Mouse (Mus musculus) forebrain, embryonic 16.5 days (tissue): ENCODE measurements at regions not wholly inside any gene's neighbourhood (a gene's known extent, or its start where the extent isn't known, plus 50 kb on each side); places are given as distances from the start of the nearest gene placed in this dataset.
A peak's percentile ranks its signal among the peaks of the same experiment; 100 is the strongest.

ENCODE experiments used
- ATAC-seq: fragments of 200-750 bp; cut with Nextera tagmentation; 2 replicates; pipeline ENCODE4 v1.8.0; 2017; ENCODE audit warnings: mild to moderate bottlenecking, moderate library complexity
- H3K27ac ChIP-seq: fragments of 300-500 bp; sonication (generic); 2 replicates; pipeline ENCODE4 v1.5.1; 2014; ENCODE audit warnings: low read length, control low read depth
- H3K27me3 ChIP-seq: fragments of 300-500 bp; sonication (generic); replicated peaks from 2 replicates; pipeline ENCODE4 v1.6.1; 2014; ENCODE audit warnings: low read length; ENCODE audit not compliant: control insufficient read depth, insufficient read depth
- H3K36me3 ChIP-seq: fragments of 300-500 bp; sonication (generic); 2 replicates; pipeline ENCODE4 v1.6.1; 2014; ENCODE audit not compliant: control insufficient read depth, insufficient read depth
- H3K4me1 ChIP-seq: fragments of 300-500 bp; sonication (generic); replicated peaks from 2 replicates; pipeline ENCODE4 v1.6.1; 2014; ENCODE audit warnings: low read length; ENCODE audit not compliant: control insufficient read depth, insufficient read depth
- H3K4me2 ChIP-seq: fragments of 300-500 bp; sonication (generic); 2 replicates; pipeline ENCODE4 v1.6.1; 2014; ENCODE audit warnings: mild to moderate bottlenecking, low read length, control low read depth
- H3K4me3 ChIP-seq: fragments of 300-500 bp; sonication (generic); replicated peaks from 2 replicates; pipeline ENCODE4 v1.5.1; 2014; ENCODE audit warnings: mild to moderate bottlenecking, low read length, control low read depth
- H3K9ac ChIP-seq: fragments of 300-500 bp; sonication (generic); replicated peaks from 2 replicates; pipeline ENCODE4 v1.6.1; 2014; ENCODE audit warnings: low read depth, low read length, control low read depth
- H3K9me3 ChIP-seq: fragments of 300-500 bp; sonication (generic); 2 replicates; pipeline ENCODE4 v1.6.1; 2016; ENCODE audit warnings: low read length; ENCODE audit not compliant: control insufficient read depth
- WGBS: fragments of 180-500 bp; shearing (Covaris S2); extraction: QIAGEN DNeasy Blood & Tissue Kit; methylation state at CpG from one replicate; pipeline ENCODE4 v1.1.7; 2014; 5-methylcytosine and 5-hydroxymethylcytosine counted together

DNA sequence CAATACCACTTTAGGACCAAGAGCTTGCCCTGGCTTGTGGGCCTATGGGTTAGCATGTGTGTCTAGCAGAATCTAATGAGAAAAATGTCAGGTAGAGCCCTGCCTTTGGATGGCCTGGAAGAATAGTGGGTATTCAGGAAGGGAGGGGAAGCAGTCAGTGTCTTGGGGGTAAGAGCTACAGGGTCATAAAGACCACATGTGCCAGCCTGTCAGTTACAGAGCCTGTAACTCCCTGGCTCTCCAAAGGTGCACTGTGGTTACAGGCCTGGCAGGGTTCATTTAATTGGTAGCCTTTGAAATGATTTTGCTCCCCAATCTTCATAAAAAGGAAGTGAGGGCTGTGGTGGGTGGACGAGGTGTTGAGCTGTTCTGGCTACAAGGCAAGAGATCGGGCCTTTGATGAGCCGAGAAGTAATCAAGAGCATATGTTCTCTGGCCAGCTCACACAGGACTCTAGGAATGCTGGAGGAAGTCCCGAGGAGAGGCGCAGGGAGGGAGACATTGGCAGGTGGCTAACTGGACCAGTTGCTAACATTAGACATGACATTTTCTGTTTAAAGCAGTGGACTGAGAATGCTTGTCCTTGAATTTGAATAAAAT lies 326.9 kb downstream of the Fam49a start:
- no peak for ATAC-seq
- H3K4me1 ChIP-seq = peaks cover 7% of the 10 kb centered on the region
- no peaks in the 10 kb centered on the region for H3K9me3 ChIP-seq
- no peaks in the 10 kb centered on the region for H3K27me3 ChIP-seq
- no peak overlapping the region for H3K27ac ChIP-seq
- no peak overlapping the region for H3K4me2 ChIP-seq
- WGBS = 92% methylated on average over 5 of the region's 5 CpGs
- no peak overlapping the region for H3K9ac ChIP-seq
- no peaks in the 10 kb centered on the region for H3K36me3 ChIP-seq
- no peak overlapping the region for H3K4me3 ChIP-seq

DNA sequence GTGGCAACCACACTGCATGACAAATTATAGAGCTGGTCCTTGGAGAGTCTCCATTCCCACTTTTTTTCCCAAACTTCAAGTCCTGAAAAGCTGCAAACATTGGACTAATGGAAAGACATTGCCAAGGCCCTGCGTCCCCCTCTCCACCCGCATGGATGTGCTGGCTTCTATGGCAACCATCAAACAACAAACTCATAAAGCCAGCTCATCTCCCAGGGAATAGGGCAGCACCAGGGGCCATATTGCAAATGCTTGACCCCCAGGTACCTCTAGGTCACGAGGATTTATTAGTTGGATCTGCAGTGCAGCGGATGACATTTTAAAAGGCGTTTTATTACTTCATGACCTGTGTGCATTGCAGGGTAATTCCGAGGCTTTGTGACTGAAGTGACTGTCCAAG lies 324.5 kb downstream of the Fam49a start:
- Histone ChIP-seq H3K4me1 (peaks cover 17% of the 10 kb centered on the region), H3K4me3 (no peak overlapping the region), H3K36me3 (no peaks in the 10 kb centered on the region), H3K9ac (no peak overlapping the region), H3K4me2 (no peak overlapping the region), H3K27me3 (no peaks in the 10 kb centered on the region), H3K9me3 (no peaks in the 10 kb centered on the region), H3K27ac (no peak overlapping the region)
- WGBS = 91% methylated on average over 6 of the region's 6 CpGs
- ATAC-seq = no peak

DNA sequence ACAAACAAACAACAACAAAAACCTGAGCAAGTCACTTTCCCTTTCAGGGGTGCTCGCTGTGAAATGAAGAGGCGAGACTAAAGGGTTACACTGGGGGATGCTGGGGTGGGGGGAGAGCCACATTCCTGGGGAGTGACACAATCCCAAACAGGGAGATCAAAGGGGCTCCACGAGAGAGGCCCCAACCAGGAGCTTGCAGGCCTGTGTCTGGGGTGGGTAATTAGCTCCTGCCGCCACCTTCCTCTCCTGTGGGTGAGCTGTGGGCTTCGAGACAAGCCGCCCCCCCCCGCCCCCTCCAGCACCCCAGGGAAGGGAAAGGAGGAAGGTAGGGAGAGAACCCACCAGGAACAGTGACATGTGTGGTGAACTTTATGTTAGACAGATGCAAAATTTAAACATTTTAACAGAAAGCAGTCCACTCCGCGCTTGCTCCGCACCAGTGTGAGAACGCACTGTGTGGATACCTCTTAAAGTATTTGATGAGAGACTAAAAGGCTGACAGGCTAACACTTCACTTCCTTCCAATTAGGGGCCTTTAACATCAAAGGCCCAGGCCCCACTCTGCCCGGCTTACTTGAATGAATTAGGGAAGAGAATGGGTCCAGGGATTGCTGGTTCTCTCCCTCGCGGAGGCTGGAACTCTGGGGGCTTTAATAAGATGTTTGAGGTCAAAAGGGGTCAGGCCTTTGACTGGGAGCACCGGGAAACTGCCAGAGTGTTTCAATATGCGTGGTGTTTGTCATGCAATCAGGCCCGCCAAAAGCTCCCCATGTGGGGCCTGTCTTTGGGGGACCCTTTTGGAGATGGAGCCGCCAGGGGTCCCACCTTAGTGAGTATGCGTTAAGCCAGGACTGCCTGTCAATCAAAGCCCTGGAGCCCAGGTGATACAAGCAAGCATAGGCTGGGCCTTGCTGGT lies 319.6 kb downstream of the Fam49a start:
- Histone ChIP-seq H3K4me3 (no peak overlapping the region), H3K27me3 (no peaks in the 10 kb centered on the region), H3K4me1 (peaks cover 36% of the 10 kb centered on the region), H3K4me2 (no peak overlapping the region), H3K9me3 (no peaks in the 10 kb centered on the region), H3K27ac (no peak overlapping the region), H3K9ac (no peak overlapping the region), H3K36me3 (no peaks in the 10 kb centered on the region)
- ATAC-seq = peak; percentile 76
- WGBS = 6% methylated on average over 19 of the region's 19 CpGs

DNA sequence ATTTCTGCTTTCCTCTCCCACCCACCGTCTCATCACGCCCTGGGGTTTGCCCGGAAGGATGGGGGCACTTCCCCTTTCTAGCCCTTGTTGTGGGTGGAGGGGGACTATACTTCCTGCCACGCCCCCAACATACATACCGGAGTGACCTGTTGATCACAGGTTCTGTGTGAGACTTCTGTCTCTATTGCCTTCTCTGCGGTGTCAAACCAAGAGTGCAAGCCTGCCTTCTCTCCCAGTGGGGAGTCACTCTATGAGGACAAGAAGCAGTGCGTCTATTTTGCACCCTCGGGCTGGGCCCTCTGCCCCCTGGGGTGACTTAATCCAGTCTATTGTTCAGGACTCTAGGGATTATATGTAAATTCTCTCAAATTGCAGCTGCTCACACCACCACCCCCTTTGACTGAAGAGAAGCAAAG lies 318.8 kb downstream of the Fam49a start:
- Histone ChIP-seq H3K4me3 (no peak overlapping the region), H3K36me3 (no peaks in the 10 kb centered on the region), H3K9me3 (no peaks in the 10 kb centered on the region), H3K27ac (no peak overlapping the region; the same call in 1 of the 2 replicates), H3K4me1 (peaks cover 36% of the 10 kb centered on the region), H3K4me2 (no peak overlapping the region), H3K9ac (no peak overlapping the region), H3K27me3 (no peaks in the 10 kb centered on the region)
- WGBS = 3% methylated on average over 8 of the region's 8 CpGs
- no peak for ATAC-seq

DNA sequence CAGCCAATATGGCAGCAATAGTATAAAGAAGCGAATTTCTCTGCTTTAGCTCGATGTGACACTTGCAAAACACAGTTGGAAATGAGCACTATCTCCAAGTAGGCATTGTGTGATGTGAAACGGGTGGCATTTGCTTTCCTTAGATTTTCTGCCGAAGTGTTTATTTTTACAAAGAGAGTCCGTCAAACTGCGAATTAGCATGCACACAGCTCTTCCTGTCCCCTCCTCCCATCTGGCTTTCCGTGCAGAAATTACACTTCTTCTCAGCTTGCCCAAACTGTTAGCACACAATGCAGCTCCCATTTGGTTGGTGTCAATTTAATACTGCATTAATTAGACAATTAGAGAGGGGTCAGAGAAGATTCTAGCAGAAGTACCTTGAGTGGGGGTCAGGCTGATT lies 316.3 kb downstream of the Fam49a start:
- WGBS = 6% methylated on average over 7 of the region's 7 CpGs
- peak overlapping the region; percentile 37 for H3K4me2 ChIP-seq

GRCm38 (mm10) chr12:12570563-12571251 lies 308.8 kb downstream of the Fam49a start:
- 94% methylated on average over 7 of the region's 7 CpGs for WGBS
- H3K4me2 ChIP-seq = no peak overlapping the region

More for the DNA sequence above, 316.3 kb downstream of the Fam49a start:
- Histone ChIP-seq H3K4me1 (peaks cover 36% of the 10 kb centered on the region), H3K36me3 (no peaks in the 10 kb centered on the region), H3K27ac (peak overlapping the region; percentile 58), H3K9me3 (no peaks in the 10 kb centered on the region), H3K27me3 (no peaks in the 10 kb centered on the region), H3K4me3 (peak overlapping the region; percentile 18), H3K9ac (no peak overlapping the region)
- peak; percentile 58 for ATAC-seq

GRCm38 (mm10) chr12:12567734-12568104 lies 305.8 kb downstream of the Fam49a start:
- no peaks in the 10 kb centered on the region for H3K27me3 ChIP-seq
- 71% methylated on average over 3 of the region's 3 CpGs for WGBS
- peak; percentile 86 for ATAC-seq
- no peak overlapping the region for H3K4me3 ChIP-seq
- H3K27ac ChIP-seq = no peak overlapping the region
- H3K9ac ChIP-seq = no peak overlapping the region
- H3K4me1 ChIP-seq = no peaks in the 10 kb centered on the region
- H3K9me3 ChIP-seq = no peaks in the 10 kb centered on the region
- H3K4me2 ChIP-seq = no peak overlapping the region
- H3K36me3 ChIP-seq = no peaks in the 10 kb centered on the region

More at GRCm38 (mm10) chr12:12570563-12571251, 308.8 kb downstream of the Fam49a start:
- H3K9ac ChIP-seq = no peak overlapping the region
- no peak overlapping the region for H3K27ac ChIP-seq
- H3K4me3 ChIP-seq = no peak overlapping the region
- H3K9me3 ChIP-seq = no peaks in the 10 kb centered on the region
- H3K4me1 ChIP-seq = no peaks in the 10 kb centered on the region
- H3K27me3 ChIP-seq = no peaks in the 10 kb centered on the region
- no peaks in the 10 kb centered on the region for H3K36me3 ChIP-seq
- no peak for ATAC-seq

DNA sequence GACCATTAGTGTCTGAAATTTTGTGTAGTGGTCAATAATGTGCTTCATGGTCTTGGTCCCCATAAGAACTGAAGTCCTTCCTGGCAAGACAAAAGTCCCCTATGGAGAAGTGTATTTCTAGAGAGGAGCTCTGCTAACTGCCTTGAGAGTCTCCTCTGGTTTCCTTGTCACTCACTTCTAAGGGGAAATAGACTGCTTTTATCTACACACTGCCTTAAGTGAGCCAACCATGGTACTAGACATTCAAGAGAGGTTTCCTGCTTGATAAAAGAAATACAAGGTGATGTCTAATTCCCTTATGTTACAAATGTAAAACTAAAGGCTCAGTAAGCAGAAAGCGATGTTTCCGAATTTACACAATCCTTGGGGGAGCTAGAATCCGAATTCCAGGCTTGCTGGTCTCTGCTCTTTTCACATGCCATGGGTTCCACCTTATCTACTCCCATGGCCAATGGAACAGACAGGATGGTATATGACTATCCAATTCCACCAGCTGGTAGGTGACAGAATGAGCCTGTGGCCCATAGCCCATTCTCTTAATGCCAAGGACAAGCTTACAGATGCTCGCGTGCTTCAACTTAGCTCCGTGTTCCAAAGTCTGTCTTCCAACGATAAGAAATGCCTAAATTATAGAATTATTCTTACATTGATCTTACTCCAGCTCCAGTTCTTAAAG lies 305.3 kb downstream of the Fam49a start:
- H3K9me3 ChIP-seq = no peaks in the 10 kb centered on the region
- H3K4me1 ChIP-seq = no peaks in the 10 kb centered on the region
- H3K4me3 ChIP-seq = no peak overlapping the region
- H3K4me2 ChIP-seq = no peak overlapping the region
- no peaks in the 10 kb centered on the region for H3K36me3 ChIP-seq
- WGBS = 73% methylated on average over 7 of the region's 7 CpGs
- no peak overlapping the region for H3K9ac ChIP-seq
- ATAC-seq = peak; percentile 87
- H3K27ac ChIP-seq = no peak overlapping the region
- H3K27me3 ChIP-seq = no peaks in the 10 kb centered on the region

DNA sequence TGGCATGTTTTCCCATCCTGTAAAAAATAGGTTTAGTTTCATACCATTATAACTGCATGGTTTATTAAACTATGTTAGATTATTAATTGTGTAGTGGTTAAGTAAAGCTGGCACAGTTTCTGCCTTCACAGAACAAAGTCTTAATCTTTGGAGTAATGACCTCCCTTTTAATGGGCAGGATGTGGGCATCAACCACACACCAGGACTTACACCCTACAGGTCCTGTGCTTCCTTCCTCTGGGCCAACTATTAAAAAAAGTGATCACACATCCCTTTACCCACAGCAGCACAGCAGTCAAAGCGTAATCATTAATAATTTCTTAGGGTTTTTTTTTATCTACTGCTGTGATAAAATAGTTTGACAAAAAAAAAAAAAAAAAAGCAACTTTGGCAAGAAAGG lies 300.3 kb downstream of the Fam49a start:
- ATAC-seq = no peak
- Histone ChIP-seq H3K9ac (no peak overlapping the region), H3K9me3 (no peaks in the 10 kb centered on the region), H3K36me3 (no peaks in the 10 kb centered on the region), H3K4me2 (no peak overlapping the region), H3K4me1 (no peaks in the 10 kb centered on the region), H3K27me3 (no peaks in the 10 kb centered on the region), H3K27ac (no peak overlapping the region), H3K4me3 (no peak overlapping the region)
- 91% methylated on average over 1 of the region's 1 CpGs for WGBS
